Mouse (Mus musculus) kidney, postnatal 14 days (tissue): ENCODE results near the gene Zc2hc1b.
"Not testable (repeated sequence)": the region's sequence is repeated elsewhere in the genome, so short reads cannot be mapped to it uniquely, and the experiment has no call there.

ENCODE experiments used
- DNase-seq: peaks from one replicate; pipeline ENCODE4 v3.0.0; 2022; ENCODE audit warnings: mixed read lengths

The Zc2hc1b gene

GRCm38 (mm10) chr10:13177973-13178624, at the start of gene Zc2hc1b:
Gene Zc2hc1b, minus strand, starts transcription at chr10:13178023.
- DNase-seq = no peak

- DNase-seq = no peak
Observed at GRCm38 (mm10) chr10:13225377-13226063, 47.7 kb upstream of the Zc2hc1b start.

GRCm38 (mm10) chr10:13222135-13222534, 44.3 kb upstream of the Zc2hc1b start:
- DNase-seq = no peak

GRCm38 (mm10) chr10:13220061-13220460, 42.2 kb upstream of the Zc2hc1b start:
- DNase-seq = no peak

- no peak for DNase-seq
Observed at GRCm38 (mm10) chr10:13213956-13214355, 36.1 kb upstream of the Zc2hc1b start.

GRCm38 (mm10) chr10:13212829-13213228, 35.0 kb upstream of the Zc2hc1b start:
- no peak for DNase-seq

- DNase-seq = no peak
Observed at GRCm38 (mm10) chr10:13212326-13212725, 34.5 kb upstream of the Zc2hc1b start.

GRCm38 (mm10) chr10:13209930-13210637, 32.3 kb upstream of the Zc2hc1b start:
- no peak for DNase-seq

- DNase-seq = no peak
Observed at GRCm38 (mm10) chr10:13209506-13209905, 31.7 kb upstream of the Zc2hc1b start.

GRCm38 (mm10) chr10:13209061-13209460, 31.2 kb upstream of the Zc2hc1b start:
- no peak for DNase-seq

GRCm38 (mm10) chr10:13201741-13202293, 24.0 kb upstream of the Zc2hc1b start:
- no peak for DNase-seq

- no peak for DNase-seq
Observed at GRCm38 (mm10) chr10:13200862-13201261, 23.0 kb upstream of the Zc2hc1b start.

GRCm38 (mm10) chr10:13199234-13199633, 21.4 kb upstream of the Zc2hc1b start:
- DNase-seq = no peak

GRCm38 (mm10) chr10:13196872-13197507, 19.2 kb upstream of the Zc2hc1b start:
- no peak for DNase-seq

- DNase-seq = not testable (repeated sequence)
Observed at GRCm38 (mm10) chr10:13193496-13193895, 15.7 kb upstream of the Zc2hc1b start.

GRCm38 (mm10) chr10:13192731-13193351, 15.0 kb upstream of the Zc2hc1b start, which contains the start of gene Ltv1:
Gene Ltv1, minus strand, starts transcription at chr10:13193168.
- DNase-seq = peak; percentile 97

GRCm38 (mm10) chr10:13189881-13190280, 12.1 kb upstream of the Zc2hc1b start:
- no peak for DNase-seq

- DNase-seq = no peak
Observed at GRCm38 (mm10) chr10:13186754-13187153, 8.9 kb upstream of the Zc2hc1b start.

GRCm38 (mm10) chr10:13184170-13184766, 6.4 kb upstream of the Zc2hc1b start:
- DNase-seq = no peak

- DNase-seq = no peak
Observed at GRCm38 (mm10) chr10:13180211-13180610, 2.4 kb upstream of the Zc2hc1b start.

- DNase-seq = no peak
Observed at GRCm38 (mm10) chr10:13175866-13176265, 2.0 kb downstream of the Zc2hc1b start.

GRCm38 (mm10) chr10:13172798-13173221, 5.0 kb downstream of the Zc2hc1b start:
- no peak for DNase-seq
